Mouse (Mus musculus) E14TG2a.4 (cell line): ENCODE measurements at regions not wholly inside any gene's neighbourhood (a gene's known extent, or its start where the extent isn't known, plus 50 kb on each side); places are given as distances from the start of the nearest gene placed in this dataset.

Source experiments
- CTCF ChIP-seq: conservative IDR thresholded peaks from 2 replicates; pipeline ENCODE4 v1.5.1; 2014; ENCODE audit warnings: low read length
- NANOG ChIP-seq: IDR thresholded peaks from 2 replicates; pipeline ENCODE4 v1.6.1; 2014; ENCODE audit warnings: borderline replicate concordance, low read length, mixed read lengths
- POU5F1 ChIP-seq: IDR thresholded peaks from 2 replicates; pipeline ENCODE4 v1.6.1; 2014; ENCODE audit warnings: low read length, borderline replicate concordance

GRCm38 (mm10) chr13:59970430-59970829, 147.5 kb upstream of the Tut7 start:
- TF ChIP-seq CTCF (no peak), NANOG (no peak), POU5F1 (no peak)
